Mouse (Mus musculus): ENCODE results near the gene Unc13a. TPM values are rescaled to one million over a fixed set of nuclear protein-coding genes. Genes with fewer than 3 reads are reported as not detected.

Unc13a gene
- polyA plus RNA-seq, 1 experiment from 2014 or later: 23.3 TPM

- ATAC-seq (replicated peaks): no peak
- no peak overlapping the region for H3K27ac ChIP-seq (replicated peaks)
- peaks cover 33% of the 10 kb centered on the region for H3K27me3 ChIP-seq
- no peaks in the 10 kb centered on the region for H3K9me3 ChIP-seq
- WGBS: 94% methylated on average over 5 of the region's 5 CpGs
- H3K4me1 ChIP-seq: peaks cover 19% of the 10 kb centered on the region
- no peak overlapping the region for H3K4me3 ChIP-seq
- H3K4me2 ChIP-seq (replicated peaks): no peak overlapping the region
- H3K9ac ChIP-seq (replicated peaks): no peak overlapping the region
- H3K36me3 ChIP-seq: no peaks in the 10 kb centered on the region
Measured at GRCm38 (mm10) chr8:71598841-71599240, 72.7 kb downstream of the Unc13a start.

DNA sequence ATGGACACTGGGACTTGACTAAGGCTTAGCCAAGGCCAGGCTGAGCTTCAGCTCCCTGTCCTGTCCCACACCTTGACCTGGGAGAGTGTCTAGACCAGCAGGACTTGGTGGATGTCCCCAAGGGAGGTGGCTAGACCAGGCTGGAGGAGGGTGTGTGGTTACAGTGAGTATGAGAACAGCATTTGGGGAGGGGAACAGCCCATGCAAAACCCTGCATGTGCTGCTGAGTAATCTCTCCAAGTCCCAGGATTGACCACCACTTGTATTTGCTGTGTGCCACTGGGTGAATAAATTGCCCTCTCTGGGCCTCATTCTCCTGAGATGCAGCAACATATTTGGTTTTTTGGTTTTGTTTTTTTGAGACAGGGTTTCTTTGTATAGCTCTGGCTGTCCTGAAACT, 73.2 kb downstream of the Unc13a start:
- Histone ChIP-seq H3K9ac (replicated peaks) (no peak overlapping the region), H3K9me3 (no peaks in the 10 kb centered on the region), H3K27me3 (peaks cover 29% of the 10 kb centered on the region), H3K4me2 (replicated peaks) (no peak overlapping the region), H3K4me3 (no peak overlapping the region), H3K4me1 (peaks cover 23% of the 10 kb centered on the region), H3K27ac (replicated peaks) (no peak overlapping the region), H3K36me3 (no peaks in the 10 kb centered on the region)
- ATAC-seq (replicated peaks): no peak

GRCm38 (mm10) chr8:71597451-71597850, 74.1 kb downstream of the Unc13a start, which contains the start of gene Fam129c:
TSS of gene Fam129c (plus strand) at chr8:71597648.
- WGBS: 88% methylated on average over 3 of the region's 3 CpGs
- Histone ChIP-seq H3K36me3 (no peaks in the 10 kb centered on the region), H3K9me3 (no peaks in the 10 kb centered on the region), H3K4me2 (replicated peaks) (no peak within 1 kb of the TSS), H3K27me3 (peaks cover 20% of the 10 kb centered on the region), H3K27ac (replicated peaks) (no peak within 1 kb of the TSS), H3K4me1 (peaks cover 25% of the 10 kb centered on the region), H3K9ac (replicated peaks) (no peak within 1 kb of the TSS), H3K4me3 (no peak within 1 kb of the TSS)
- no peak for ATAC-seq (replicated peaks)

- ATAC-seq (replicated peaks): no peak
Measured at GRCm38 (mm10) chr8:71596798-71597197, 74.8 kb downstream of the Unc13a start.

DNA sequence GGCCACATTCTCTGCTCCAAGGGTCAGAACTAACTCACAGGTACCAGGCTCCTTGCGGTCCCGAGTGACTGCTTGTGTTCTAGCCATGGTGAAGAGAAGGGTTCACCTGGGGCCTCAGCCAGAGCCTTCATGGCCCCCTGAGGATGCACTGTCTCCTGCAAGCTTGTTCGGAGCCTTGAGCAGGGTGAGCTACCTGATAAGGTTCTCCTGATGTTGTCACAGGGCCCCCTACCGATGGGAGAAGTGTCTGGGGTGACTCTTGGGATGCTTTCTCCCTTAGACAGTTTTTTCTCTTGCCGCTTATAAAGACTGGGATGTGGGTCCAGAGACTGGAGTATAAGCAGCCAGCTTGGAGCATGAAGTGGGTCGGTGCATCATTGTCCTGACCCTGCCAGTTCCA, 75.2 kb downstream of the Unc13a start:
- H3K9me3 ChIP-seq: no peaks in the 10 kb centered on the region
- H3K4me3 ChIP-seq: no peak overlapping the region
- peaks cover 21% of the 10 kb centered on the region for H3K4me1 ChIP-seq
- WGBS: 64% methylated on average over 6 of the region's 6 CpGs
- H3K9ac ChIP-seq (replicated peaks): no peak overlapping the region
- ATAC-seq (replicated peaks): no peak
- no peak overlapping the region for H3K4me2 ChIP-seq (replicated peaks)
- H3K27ac ChIP-seq (replicated peaks): no peak overlapping the region
- no peaks in the 10 kb centered on the region for H3K36me3 ChIP-seq
- peaks cover 10% of the 10 kb centered on the region; the same call in 1 of the 2 replicates for H3K27me3 ChIP-seq

More at GRCm38 (mm10) chr8:71596798-71597197, 74.8 kb downstream of the Unc13a start:
- no peak overlapping the region for H3K4me3 ChIP-seq
- WGBS: 79% methylated on average over 4 of the region's 4 CpGs
- peaks cover 13% of the 10 kb centered on the region; the same call in 1 of the 2 replicates for H3K27me3 ChIP-seq
- no peak overlapping the region for H3K9ac ChIP-seq (replicated peaks)
- peaks cover 19% of the 10 kb centered on the region for H3K4me1 ChIP-seq
- H3K36me3 ChIP-seq: no peaks in the 10 kb centered on the region
- no peak overlapping the region for H3K4me2 ChIP-seq (replicated peaks)
- no peak overlapping the region for H3K27ac ChIP-seq (replicated peaks)
- no peaks in the 10 kb centered on the region for H3K9me3 ChIP-seq

DNA sequence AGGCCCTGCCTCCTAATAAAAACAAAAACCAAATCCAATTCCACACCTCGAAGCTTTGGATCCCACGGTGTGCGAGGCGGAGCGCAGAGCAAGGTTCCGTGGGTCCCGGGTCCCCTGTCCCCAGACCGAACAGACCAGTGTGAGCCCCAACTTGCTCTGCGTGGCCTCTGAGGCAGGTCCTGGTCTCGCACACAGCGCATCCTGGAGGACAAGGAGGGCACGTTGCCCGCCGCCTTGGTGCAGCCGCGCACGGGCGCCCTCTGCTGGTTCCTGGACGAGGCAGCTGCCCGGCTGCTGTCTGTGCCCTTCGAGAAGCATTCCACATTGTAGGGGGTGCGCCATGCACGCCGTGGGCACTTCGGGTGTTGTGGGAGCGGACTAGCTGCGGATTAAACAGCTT, 75.7 kb downstream of the Unc13a start:
- peak overlapping the region; percentile 15 for H3K4me3 ChIP-seq
- WGBS: 6% methylated on average over 27 of the region's 27 CpGs
- H3K9me3 ChIP-seq: no peaks in the 10 kb centered on the region
- H3K27ac ChIP-seq (replicated peaks): no peak overlapping the region
- 0 out of 2 replicates have a peak overlapping the region, but pooled peaks have one; percentile 22 for H3K9ac ChIP-seq (replicated peaks)
- H3K4me2 ChIP-seq (replicated peaks): peak overlapping the region; percentile 31
- no peaks in the 10 kb centered on the region for H3K36me3 ChIP-seq
- H3K4me1 ChIP-seq: peaks cover 27% of the 10 kb centered on the region
- peak; percentile 26 for ATAC-seq (replicated peaks)
- peaks cover 6% of the 10 kb centered on the region; the same call in 1 of the 2 replicates for H3K27me3 ChIP-seq

DNA sequence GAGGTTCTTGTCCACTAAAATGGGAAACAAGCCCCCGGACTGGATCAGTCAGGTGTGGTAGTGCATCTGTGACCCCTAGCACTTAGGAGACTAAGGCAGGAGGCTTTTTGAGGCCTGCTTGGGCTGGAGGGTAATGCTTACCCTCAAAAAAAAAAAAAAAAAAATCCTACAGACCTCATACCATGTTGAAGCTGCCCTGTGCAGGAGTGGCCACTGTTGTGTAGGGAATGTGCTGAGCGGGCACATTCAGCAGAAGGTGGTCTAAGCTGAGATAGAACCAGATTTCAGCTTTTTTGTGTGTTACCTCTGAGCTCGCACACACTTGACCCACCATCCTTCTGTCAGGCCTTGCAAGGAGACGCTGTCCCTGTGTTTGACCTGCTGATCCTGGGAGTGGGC, 77.2 kb downstream of the Unc13a start:
- WGBS: 94% methylated on average over 4 of the region's 4 CpGs
- Histone ChIP-seq H3K4me1 (peaks cover 29% of the 10 kb centered on the region), H3K27me3 (no peaks in the 10 kb centered on the region), H3K9ac (replicated peaks) (no peak overlapping the region), H3K27ac (replicated peaks) (no peak overlapping the region), H3K36me3 (no peaks in the 10 kb centered on the region), H3K4me3 (no peak overlapping the region), H3K4me2 (replicated peaks) (no peak overlapping the region), H3K9me3 (no peaks in the 10 kb centered on the region)
- no peak for ATAC-seq (replicated peaks)

DNA sequence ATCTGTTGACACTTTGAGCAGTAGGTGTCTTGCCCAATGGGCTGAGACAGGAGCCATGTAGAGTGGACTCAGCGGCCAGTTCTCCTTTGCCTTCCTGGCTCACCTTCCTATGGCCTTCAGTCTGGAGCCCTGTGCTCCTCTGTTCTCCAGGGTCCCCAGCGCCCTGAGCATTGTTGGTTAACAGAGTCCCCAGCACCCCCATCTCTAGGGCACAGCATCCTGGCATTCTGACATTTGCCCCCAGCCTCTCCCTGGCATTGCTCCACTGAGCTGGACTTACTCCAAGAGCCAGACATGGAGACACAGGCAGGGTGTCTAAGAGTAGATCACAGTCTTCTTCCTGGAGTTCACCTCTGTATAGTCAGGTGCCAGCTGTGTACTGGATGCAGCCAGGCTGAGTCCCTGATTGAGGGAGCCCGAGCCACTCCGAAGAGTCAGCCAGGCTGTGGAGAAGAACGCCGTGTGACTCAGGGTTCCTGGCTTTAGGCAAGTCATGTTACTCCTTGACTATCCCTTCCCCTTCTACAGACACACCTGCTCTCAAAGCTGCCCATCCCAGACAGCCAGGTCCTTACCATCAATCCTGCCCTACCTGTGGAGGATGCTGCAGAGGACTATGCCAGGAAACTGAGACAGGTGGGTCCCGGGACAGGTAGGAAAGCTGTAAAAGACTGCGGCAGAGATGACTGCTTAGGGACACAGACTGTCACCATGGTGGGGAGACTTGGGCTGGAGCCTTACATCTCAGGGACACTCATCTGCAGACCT, 77.8 kb downstream of the Unc13a start:
- H3K4me3 ChIP-seq: no peak overlapping the region
- whole genome bisulfite sequencing: 94% methylated on average over 8 of the region's 8 CpGs
- H3K4me2 ChIP-seq (replicated peaks): no peak overlapping the region
- H3K27me3 ChIP-seq: no peaks in the 10 kb centered on the region
- H3K36me3 ChIP-seq: no peaks in the 10 kb centered on the region
- H3K27ac ChIP-seq (replicated peaks): no peak overlapping the region
- no peak overlapping the region for H3K9ac ChIP-seq (replicated peaks)
- H3K9me3 ChIP-seq: no peaks in the 10 kb centered on the region
- H3K4me1 ChIP-seq: peaks cover 29% of the 10 kb centered on the region
- no peak for ATAC-seq (replicated peaks)

DNA sequence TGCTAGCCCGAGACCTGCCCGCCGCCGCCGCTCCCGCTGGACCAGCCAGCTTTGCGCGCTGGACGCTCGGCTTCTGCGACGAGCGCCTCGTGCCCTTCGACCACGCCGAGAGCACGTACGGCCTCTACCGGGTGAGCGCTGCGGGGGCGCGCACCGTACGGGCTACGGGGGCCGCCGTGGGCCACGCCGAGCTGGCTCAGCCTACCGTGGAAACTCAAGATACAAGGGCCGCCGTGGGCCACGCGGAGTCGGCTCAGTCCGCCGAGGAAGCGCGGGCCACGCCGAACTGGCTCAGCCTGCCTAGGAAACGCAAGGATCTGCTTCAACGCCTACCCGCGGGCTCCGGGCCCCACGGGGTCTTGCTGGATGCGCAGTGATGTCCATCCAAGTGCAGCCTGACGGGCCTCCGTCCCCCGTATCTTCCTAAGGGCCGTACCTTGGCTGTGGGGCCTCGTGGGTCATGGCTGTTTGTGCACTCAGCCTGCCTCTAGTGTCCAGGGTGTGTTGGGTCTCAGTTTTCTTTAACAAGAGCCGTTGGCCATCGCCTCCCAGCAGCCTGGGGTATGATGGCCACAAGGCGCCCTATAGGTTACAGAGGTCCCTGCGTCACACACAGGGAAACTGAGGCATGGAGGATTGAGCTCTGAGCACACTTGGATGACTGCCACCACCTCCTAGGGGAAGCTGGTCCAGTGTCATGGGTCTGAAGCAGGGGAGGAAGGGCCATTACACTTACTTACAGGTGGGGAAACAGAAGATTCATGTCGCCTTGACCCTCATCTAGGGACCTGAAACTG, 79.0 kb downstream of the Unc13a start:
- H3K9me3 ChIP-seq: no peaks in the 10 kb centered on the region
- peaks cover 29% of the 10 kb centered on the region for H3K4me1 ChIP-seq
- H3K27me3 ChIP-seq: no peaks in the 10 kb centered on the region
- ATAC-seq (replicated peaks): peak; percentile 68
- 5% methylated on average over 60 of the region's 60 CpGs for WGBS
- H3K9ac ChIP-seq (replicated peaks): peak overlapping the region; percentile 96
- H3K4me3 ChIP-seq: peak overlapping the region; percentile 87
- H3K4me2 ChIP-seq (replicated peaks): peak overlapping the region; percentile 89
- no peaks in the 10 kb centered on the region for H3K36me3 ChIP-seq
- peak overlapping the region; percentile 97 for H3K27ac ChIP-seq (replicated peaks)

DNA sequence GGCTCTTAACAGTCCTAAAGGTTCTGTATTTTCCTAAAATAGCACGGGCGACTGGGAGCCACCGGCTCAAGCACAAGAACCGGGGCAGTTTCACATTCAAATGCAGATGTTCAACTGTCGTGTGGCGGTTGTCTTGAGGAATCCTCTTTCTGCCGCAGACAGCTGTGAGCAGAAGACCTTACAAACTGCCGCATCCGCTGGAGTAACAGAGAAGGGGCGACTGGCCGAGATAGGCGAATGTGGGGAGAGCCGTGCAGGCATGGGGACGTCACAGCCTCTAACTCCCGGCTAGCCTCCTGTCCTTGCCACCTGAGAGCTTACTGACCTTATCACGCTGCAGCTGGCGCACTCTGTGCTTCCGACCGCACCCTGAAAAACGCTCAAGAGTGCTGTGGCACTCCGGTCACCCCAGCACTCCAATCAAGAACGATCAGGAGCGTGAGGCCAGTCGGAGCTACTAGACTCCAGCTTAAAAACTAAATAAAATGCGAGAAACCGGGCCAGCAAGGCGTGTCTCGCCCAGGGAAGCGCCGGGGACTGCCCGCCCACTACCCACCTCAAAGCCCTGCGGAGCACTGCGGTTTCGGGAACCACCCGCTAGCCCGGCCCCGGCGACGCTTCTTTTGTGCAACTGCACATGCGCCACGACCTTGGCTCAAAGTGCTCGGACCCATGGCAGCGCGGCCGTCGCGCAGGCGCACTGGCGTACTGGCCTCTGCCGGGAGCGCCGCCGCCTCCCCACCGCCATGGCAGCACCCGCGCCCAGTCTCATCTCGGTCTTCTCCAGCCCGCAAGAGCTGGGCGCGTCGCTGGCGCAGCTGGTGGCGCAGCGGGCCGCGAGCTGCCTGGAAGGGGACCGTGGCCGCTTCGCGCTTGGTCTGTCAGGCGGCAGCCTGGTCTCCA, 79.8 kb downstream of the Unc13a start, which contains the start of gene Pgls:
Gene Pgls (plus strand): TSS at position 706 of the 903 bp plus-strand sequence.
- Histone ChIP-seq H3K36me3 (peaks cover 6% of the 10 kb centered on the region; the same call in 1 of the 2 replicates), H3K4me1 (peaks cover 29% of the 10 kb centered on the region), H3K27ac (replicated peaks) (peak within 1 kb of the TSS; percentile 97), H3K9ac (replicated peaks) (peak within 1 kb of the TSS; percentile 96), H3K9me3 (no peaks in the 10 kb centered on the region), H3K4me2 (replicated peaks) (peak within 1 kb of the TSS; percentile 89), H3K4me3 (peak within 1 kb of the TSS; percentile 87), H3K27me3 (no peaks in the 10 kb centered on the region)
- WGBS: under 1% methylated on average over 70 of the region's 71 CpGs
- ATAC-seq (replicated peaks): peak; percentile 88

GRCm38 (mm10) chr8:71591017-71591416, 80.5 kb downstream of the Unc13a start:
- no peak for ATAC-seq (replicated peaks)
- WGBS: 34% methylated on average over 5 of the region's 5 CpGs
- H3K36me3 ChIP-seq: peaks cover 11% of the 10 kb centered on the region; the same call in 1 of the 2 replicates
- H3K9me3 ChIP-seq: no peaks in the 10 kb centered on the region
- peak overlapping the region; percentile 97; the same call in 1 of the 2 replicates for H3K27ac ChIP-seq (replicated peaks)
- peaks cover 28% of the 10 kb centered on the region for H3K4me1 ChIP-seq
- H3K9ac ChIP-seq (replicated peaks): peak overlapping the region; percentile 96
- H3K4me3 ChIP-seq: peak overlapping the region; percentile 87
- peak overlapping the region; percentile 89 for H3K4me2 ChIP-seq (replicated peaks)
- no peaks in the 10 kb centered on the region for H3K27me3 ChIP-seq

Data from forebrain, embryonic 15.5 days (tissue).